Mouse (Mus musculus): ENCODE data around the gene Olfr1325.
"Not testable (repeated sequence)": the region's sequence is repeated elsewhere in the genome, so short reads cannot be mapped to it uniquely, and the experiment has no call there.

The Olfr1325 gene

DNA sequence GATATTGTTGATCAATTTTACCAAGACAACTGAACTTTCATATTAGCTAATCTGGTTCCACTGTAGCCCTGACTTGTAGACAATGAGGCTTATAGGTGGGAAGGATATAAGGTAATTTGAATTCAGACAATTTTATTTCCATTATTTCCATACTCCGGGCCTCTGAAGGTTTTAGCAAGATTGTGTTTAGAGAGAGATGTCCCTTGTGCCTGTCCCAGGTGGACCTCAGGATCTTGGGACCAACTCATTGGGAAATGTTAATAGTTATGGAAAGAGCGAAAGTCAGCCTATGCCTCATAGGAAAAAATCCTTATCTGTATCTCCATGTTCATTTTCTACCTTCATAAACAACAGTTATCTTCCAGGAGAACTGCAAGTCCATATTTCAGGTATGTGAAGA is at the start of gene Olfr1325:
TSS of gene Olfr1325 (plus strand) at position 301 of the 400 bp plus-strand sequence.
- in situ Hi-C loops (cut with MboI, MseI) = no loop called here

DNA sequence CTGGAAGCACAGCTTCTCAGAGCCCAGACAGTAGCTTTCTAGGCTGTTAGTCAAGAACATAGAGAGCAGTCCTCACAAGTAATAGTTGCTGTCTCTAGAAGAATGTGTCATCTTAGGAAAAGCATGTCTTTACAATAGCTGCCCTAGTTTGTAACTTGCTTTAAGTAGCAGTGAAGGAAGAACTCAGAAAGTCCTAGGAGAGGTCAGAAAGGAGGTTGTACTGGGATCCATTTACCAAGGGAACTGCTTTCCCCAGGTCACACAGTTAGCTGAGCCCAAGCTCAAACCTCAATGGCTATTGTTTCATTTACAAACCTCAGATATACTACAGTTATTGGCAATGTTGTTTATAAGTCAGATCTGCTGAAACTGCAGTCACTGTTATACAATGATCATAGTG is 17.7 kb upstream of the Olfr1325 start, which contains the start of gene Olfr1326-ps1:
TSS of gene Olfr1326-ps1 (minus strand) at position 101 of the 400 bp plus-strand sequence.
- in situ Hi-C loops (cut with MboI, MseI) = no loop called here

GRCm38 (mm10) chrX:74645466-74646323 is 53.2 kb downstream of the Olfr1325 start, which contains the start of gene Gm5640:
TSS of gene Gm5640 (minus strand) at chrX:74645635.
- in situ Hi-C loops (cut with MboI, MseI) = not testable (repeated sequence)

DNA sequence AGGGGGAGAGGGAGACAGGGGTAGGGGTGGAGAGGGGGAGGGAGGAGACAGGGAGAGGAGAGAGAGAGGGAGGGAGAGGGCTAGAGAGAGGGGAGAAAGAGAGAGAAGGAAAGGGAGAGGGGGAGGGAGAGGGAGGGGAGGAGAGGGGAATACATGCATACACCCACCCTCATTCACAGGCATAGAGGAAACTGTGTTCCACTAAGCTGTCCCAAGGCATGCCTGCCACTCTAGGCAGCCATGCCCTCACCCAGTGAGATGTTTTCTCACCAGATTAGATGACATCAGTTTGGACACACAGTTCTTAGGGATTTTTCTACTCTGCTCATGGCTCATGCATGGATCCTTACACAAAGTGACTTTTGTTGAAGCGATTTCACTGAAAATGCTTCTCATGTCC is 53.9 kb downstream of the Olfr1325 start:
- in situ Hi-C loops (cut with MboI, MseI) = not testable (repeated sequence)
